Mouse (Mus musculus): ENCODE data around the gene Rgl1.

DNA sequence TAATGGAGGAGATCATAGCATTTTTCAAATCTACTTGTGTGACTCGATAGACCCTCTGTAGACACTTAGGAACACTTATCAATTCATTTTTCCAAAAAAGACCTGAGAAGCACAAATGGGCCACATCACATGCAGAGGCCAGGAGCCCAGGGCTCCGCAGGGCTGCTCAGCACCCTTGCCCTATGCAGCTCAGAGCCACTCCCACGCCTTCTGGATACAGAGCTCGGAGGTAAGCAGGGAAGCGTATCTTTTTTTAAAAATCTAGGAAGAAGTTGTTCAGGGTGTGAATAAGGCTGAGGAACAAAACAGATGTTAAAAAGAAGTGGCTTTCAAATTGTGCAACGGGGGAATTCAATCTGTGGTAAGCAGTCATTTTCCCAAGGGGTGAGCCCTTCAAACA lies 162.0 kb downstream of the Rgl1 start:
- no peak for TF ChIP-seq CTCF (IDR thresholded peaks at IDR 0.05; ENCODE audit: control insufficient read depth, insufficient read depth, insufficient read length)
- no peak for TF ChIP-seq MYOD1 (IDR thresholded peaks at IDR 0.05; ENCODE audit: control insufficient read depth, insufficient read length, low read depth)
- TF ChIP-seq CEBPB (IDR thresholded peaks at IDR 0.05; ENCODE audit: low read depth), result no peak
